Mouse (Mus musculus) thymus, postnatal 4 days (tissue): ENCODE data around the gene Casp8ap2.
A peak's percentile ranks its signal among the peaks of the same experiment; 100 is the strongest.

Source experiments
- DNase-seq: peaks from one replicate; pipeline ENCODE4 v3.0.0; 2021

Casp8ap2 gene

GRCm38 (mm10) chr4:32615034-32615881, at the start of gene Casp8ap2:
Casp8ap2 (plus strand) TSS chr4:32615451.
- DNase-seq = peak; percentile 98

GRCm38 (mm10) chr4:32569054-32569453, 46.2 kb upstream of the Casp8ap2 start:
- no peak for DNase-seq

GRCm38 (mm10) chr4:32569995-32570938, 45.0 kb upstream of the Casp8ap2 start:
- no peak for DNase-seq

- DNase-seq = no peak
Measured at GRCm38 (mm10) chr4:32570939-32571317, 44.3 kb upstream of the Casp8ap2 start.

GRCm38 (mm10) chr4:32571441-32571840, 43.8 kb upstream of the Casp8ap2 start:
- DNase-seq = no peak

GRCm38 (mm10) chr4:32572118-32572517, 43.1 kb upstream of the Casp8ap2 start:
- DNase-seq = peak; percentile 65

GRCm38 (mm10) chr4:32573586-32573985, 41.7 kb upstream of the Casp8ap2 start:
- no peak for DNase-seq

GRCm38 (mm10) chr4:32574604-32575003, 40.6 kb upstream of the Casp8ap2 start:
- DNase-seq = no peak

- DNase-seq = no peak
Measured at GRCm38 (mm10) chr4:32575165-32575564, 40.1 kb upstream of the Casp8ap2 start.

- DNase-seq = no peak
Measured at GRCm38 (mm10) chr4:32579850-32580249, 35.4 kb upstream of the Casp8ap2 start.

- no peak for DNase-seq
Measured at GRCm38 (mm10) chr4:32584181-32584580, 31.1 kb upstream of the Casp8ap2 start.

- peak; percentile 92 for DNase-seq
Measured at GRCm38 (mm10) chr4:32586596-32586995, 28.7 kb upstream of the Casp8ap2 start.

- no peak for DNase-seq
Measured at GRCm38 (mm10) chr4:32587543-32587942, 27.7 kb upstream of the Casp8ap2 start.

GRCm38 (mm10) chr4:32588237-32588636, 27.0 kb upstream of the Casp8ap2 start:
- DNase-seq = no peak

- DNase-seq = peak; percentile 87
Measured at GRCm38 (mm10) chr4:32601135-32601534, 14.1 kb upstream of the Casp8ap2 start.

- no peak for DNase-seq
Measured at GRCm38 (mm10) chr4:32602660-32603059, 12.6 kb upstream of the Casp8ap2 start, which contains the start of gene Gja10. Gja10 (minus strand) TSS chr4:32602760.

GRCm38 (mm10) chr4:32621637-32622036, 6.4 kb downstream of the Casp8ap2 start:
- no peak for DNase-seq

- no peak for DNase-seq
Measured at GRCm38 (mm10) chr4:32651669-32652068, 36.4 kb downstream of the Casp8ap2 start.

GRCm38 (mm10) chr4:32656146-32656904, 41.1 kb downstream of the Casp8ap2 start:
- peak; percentile 7 for DNase-seq

- peak; percentile 97 for DNase-seq
Measured at GRCm38 (mm10) chr4:32656918-32657662, 41.8 kb downstream of the Casp8ap2 start, which contains the start of gene Mdn1. Mdn1 (plus strand) TSS chr4:32657119.

GRCm38 (mm10) chr4:32665843-32666242, 50.6 kb downstream of the Casp8ap2 start:
- DNase-seq = no peak

GRCm38 (mm10) chr4:32668291-32668690, 53.0 kb downstream of the Casp8ap2 start:
- no peak for DNase-seq
